Mouse (Mus musculus) lung, embryonic 16.5 days (tissue): ENCODE measurements at regions not wholly inside any gene's neighbourhood (a gene's known extent, or its start where the extent isn't known, plus 50 kb on each side); places are given as distances from the start of the nearest gene placed in this dataset.
A peak's percentile ranks its signal among the peaks of the same experiment; 100 is the strongest.

Source experiments
- ATAC-seq: fragments of 200-750 bp; cut with Nextera tagmentation; 2 replicates; pipeline ENCODE4 v1.8.0; 2017; ENCODE audit warnings: low read depth, mild to moderate bottlenecking, moderate library complexity
- H3K27ac ChIP-seq: fragments of 300-500 bp; sonication (generic); 2 replicates; pipeline ENCODE4 v1.5.1; 2014; ENCODE audit warnings: mild to moderate bottlenecking, control low read depth, low read length
- H3K27me3 ChIP-seq: fragments of 300-500 bp; sonication (generic); 2 replicates; pipeline ENCODE4 v1.6.1; 2014; ENCODE audit warnings: low read depth, low read length, mixed read lengths; ENCODE audit not compliant: control insufficient read depth, insufficient read depth
- H3K36me3 ChIP-seq: fragments of 300-500 bp; sonication (generic); 2 replicates; pipeline ENCODE4 v1.6.1; 2014; ENCODE audit warnings: low read length; ENCODE audit not compliant: control insufficient read depth, insufficient read depth
- H3K4me1 ChIP-seq: fragments of 300-500 bp; sonication (generic); replicated peaks from 2 replicates; pipeline ENCODE4 v1.6.1; 2014; ENCODE audit warnings: low read length, mixed read lengths; ENCODE audit not compliant: control insufficient read depth, insufficient read depth
- H3K4me2 ChIP-seq: fragments of 300-500 bp; sonication (generic); 2 replicates; pipeline ENCODE4 v1.6.1; 2014; ENCODE audit warnings: low read depth, low read length, control low read depth
- H3K4me3 ChIP-seq: fragments of 300-500 bp; sonication (generic); 2 replicates; pipeline ENCODE4 v1.5.1; 2014; ENCODE audit warnings: mild to moderate bottlenecking, low read length, control low read depth
- H3K9ac ChIP-seq: fragments of 300-500 bp; sonication (generic); 2 replicates; pipeline ENCODE4 v1.6.1; 2014; ENCODE audit warnings: low read length, control low read depth
- H3K9me3 ChIP-seq: fragments of 300-500 bp; sonication (generic); 2 replicates; pipeline ENCODE4 v1.6.1; 2016; ENCODE audit warnings: low read length; ENCODE audit not compliant: control insufficient read depth
- WGBS: fragments of 180-500 bp; shearing (Covaris S2); extraction: QIAGEN DNeasy Blood & Tissue Kit; methylation state at CpG from one replicate; pipeline ENCODE4 v1.1.7; 2014; 5-methylcytosine and 5-hydroxymethylcytosine counted together

DNA sequence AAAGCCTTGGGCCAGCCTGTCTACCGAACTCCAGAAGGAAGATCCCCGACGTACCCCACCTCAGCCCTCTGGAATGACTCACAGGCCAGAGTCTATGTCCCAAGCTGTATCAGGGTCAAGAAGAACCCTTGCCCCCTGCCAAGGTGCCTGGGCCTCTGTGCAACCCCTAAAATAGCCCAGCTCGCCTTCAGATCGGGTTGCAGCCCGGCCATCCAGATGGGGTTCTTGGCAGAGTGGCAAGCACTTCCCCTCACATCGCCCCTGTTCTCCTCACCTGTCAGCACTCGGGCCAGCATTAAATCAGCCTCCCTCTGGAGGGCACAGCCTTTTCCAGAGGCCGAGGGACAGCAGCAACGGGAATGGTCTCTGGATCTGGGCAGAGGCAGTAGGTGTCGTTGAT, 83.2 kb upstream of the Wnt4 start:
- WGBS = 76% methylated on average over 11 of the region's 11 CpGs
- Histone ChIP-seq H3K36me3 (no peaks in the 10 kb centered on the region), H3K27me3 (no peaks in the 10 kb centered on the region), H3K4me2 (no peak overlapping the region), H3K9ac (no peak overlapping the region), H3K4me1 (no peaks in the 10 kb centered on the region), H3K9me3 (no peaks in the 10 kb centered on the region), H3K27ac (no peak overlapping the region), H3K4me3 (no peak overlapping the region)
- ATAC-seq = no peak

- Histone ChIP-seq H3K9me3 (no peaks in the 10 kb centered on the region), H3K4me2 (no peak overlapping the region), H3K4me3 (no peak overlapping the region), H3K9ac (no peak overlapping the region), H3K27ac (no peak overlapping the region), H3K27me3 (no peaks in the 10 kb centered on the region), H3K36me3 (no peaks in the 10 kb centered on the region), H3K4me1 (no peaks in the 10 kb centered on the region)
- ATAC-seq = no peak
- WGBS = 76% methylated on average over 10 of the region's 10 CpGs
Observed at GRCm38 (mm10) chr4:137190625-137191024, 86.7 kb upstream of the Wnt4 start.

DNA sequence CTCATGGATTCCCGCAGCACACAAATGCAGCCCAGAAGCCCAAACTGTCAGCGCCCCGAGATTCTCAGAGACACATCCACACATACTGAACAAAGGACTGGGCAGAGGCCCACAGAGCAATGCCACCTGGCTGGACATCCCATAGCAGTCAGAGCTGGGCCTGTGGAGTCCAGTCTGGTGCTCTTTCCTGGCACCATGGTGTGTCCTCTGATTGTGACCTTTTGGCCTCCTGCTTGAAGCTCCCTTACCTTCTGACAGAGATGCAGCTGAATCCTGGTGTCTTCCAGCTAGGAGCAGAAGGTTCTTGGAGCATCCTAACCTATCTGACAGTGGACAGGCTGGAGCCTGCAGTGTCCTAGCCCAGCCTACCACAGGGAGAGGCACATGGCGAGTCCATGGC, 87.5 kb upstream of the Wnt4 start:
- H3K4me1 ChIP-seq = peaks cover 1% of the 10 kb centered on the region
- H3K9me3 ChIP-seq = no peaks in the 10 kb centered on the region
- WGBS = 87% methylated on average over 4 of the region's 4 CpGs
- no peak overlapping the region for H3K9ac ChIP-seq
- H3K4me3 ChIP-seq = no peak overlapping the region
- H3K36me3 ChIP-seq = no peaks in the 10 kb centered on the region
- no peak overlapping the region for H3K27ac ChIP-seq
- no peak overlapping the region for H3K4me2 ChIP-seq
- no peaks in the 10 kb centered on the region for H3K27me3 ChIP-seq
- no peak for ATAC-seq

DNA sequence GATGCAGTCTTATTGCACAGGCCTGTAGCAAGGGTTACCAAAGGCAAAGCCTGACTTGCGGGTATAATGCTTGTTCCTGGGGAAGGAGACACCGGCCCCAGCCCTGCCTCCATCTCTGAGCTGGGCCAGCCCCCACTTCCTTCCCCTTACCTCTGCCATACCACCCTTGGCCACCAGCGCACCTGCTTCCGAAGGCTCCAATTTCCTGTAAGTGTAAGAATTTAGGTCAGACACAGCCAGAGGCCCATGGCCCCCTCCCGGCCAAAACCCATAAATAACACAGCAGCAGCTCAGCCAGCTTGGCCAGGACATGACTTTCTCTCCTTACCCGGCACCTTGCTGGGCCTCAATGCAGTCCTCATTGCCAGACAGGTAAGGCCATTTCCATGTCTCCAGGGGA, 88.2 kb upstream of the Wnt4 start:
- H3K27me3 ChIP-seq = no peaks in the 10 kb centered on the region
- H3K9me3 ChIP-seq = no peaks in the 10 kb centered on the region
- H3K4me1 ChIP-seq = peaks cover 9% of the 10 kb centered on the region
- no peak overlapping the region for H3K9ac ChIP-seq
- no peak for ATAC-seq
- no peak overlapping the region for H3K4me2 ChIP-seq
- WGBS = 56% methylated on average over 6 of the region's 6 CpGs
- no peaks in the 10 kb centered on the region for H3K36me3 ChIP-seq
- H3K4me3 ChIP-seq = no peak overlapping the region
- no peak overlapping the region for H3K27ac ChIP-seq

GRCm38 (mm10) chr4:137187592-137187991, 89.7 kb upstream of the Wnt4 start:
- no peak for ATAC-seq

DNA sequence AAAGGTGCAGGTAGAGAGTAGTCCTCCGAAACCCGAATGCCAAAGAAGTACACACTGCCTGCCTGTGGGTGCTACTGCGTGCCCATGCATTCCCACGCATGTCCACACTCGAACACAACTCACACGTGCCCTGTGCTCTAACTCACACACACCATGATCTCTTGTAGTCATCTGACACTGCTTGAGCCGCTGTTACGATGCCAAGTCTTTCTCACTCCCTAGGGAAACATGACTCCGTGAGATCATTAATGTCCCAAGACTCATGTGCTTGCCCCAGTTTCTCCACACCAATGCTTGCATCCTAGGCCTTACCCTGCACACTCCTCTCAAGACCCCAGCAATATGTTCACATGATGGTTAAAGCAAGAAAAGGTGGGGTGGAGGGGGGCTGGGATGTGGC, 90.2 kb upstream of the Wnt4 start:
- 87% methylated on average over 9 of the region's 9 CpGs for WGBS
- Histone ChIP-seq H3K27me3 (no peaks in the 10 kb centered on the region), H3K4me1 (peaks cover 27% of the 10 kb centered on the region), H3K9ac (no peak overlapping the region), H3K4me2 (no peak overlapping the region), H3K4me3 (no peak overlapping the region), H3K9me3 (no peaks in the 10 kb centered on the region), H3K36me3 (no peaks in the 10 kb centered on the region), H3K27ac (no peak overlapping the region)
- no peak for ATAC-seq

More at GRCm38 (mm10) chr4:137187592-137187991, 89.7 kb upstream of the Wnt4 start:
- Histone ChIP-seq H3K4me1 (peaks cover 23% of the 10 kb centered on the region), H3K4me3 (no peak overlapping the region), H3K27ac (no peak overlapping the region), H3K9me3 (no peaks in the 10 kb centered on the region), H3K27me3 (no peaks in the 10 kb centered on the region), H3K36me3 (no peaks in the 10 kb centered on the region), H3K9ac (no peak overlapping the region), H3K4me2 (no peak overlapping the region)
- 69% methylated on average over 3 of the region's 3 CpGs for WGBS

DNA sequence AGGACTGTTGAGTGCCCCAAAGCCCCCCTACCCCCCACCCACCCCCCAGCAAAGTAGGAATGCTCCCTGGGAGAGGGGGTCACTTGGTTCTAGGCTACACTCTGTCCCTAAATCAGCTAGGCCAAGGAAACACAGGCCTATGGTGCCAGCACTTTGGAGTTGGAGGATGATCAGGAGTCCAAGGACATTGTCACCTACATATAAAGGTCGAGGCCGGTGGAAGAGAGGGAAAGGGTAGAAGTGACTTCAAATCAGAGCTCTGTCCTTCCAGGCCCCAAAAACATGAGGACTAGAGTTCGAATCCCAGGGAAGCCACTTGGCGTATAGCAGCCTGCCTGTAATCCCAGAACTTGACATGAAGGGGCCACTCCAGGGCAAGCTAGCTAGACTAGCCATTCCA, 92.3 kb upstream of the Wnt4 start:
- H3K9me3 ChIP-seq = no peaks in the 10 kb centered on the region
- no peak overlapping the region for H3K4me2 ChIP-seq
- no peak for ATAC-seq
- H3K9ac ChIP-seq = no peak overlapping the region
- H3K36me3 ChIP-seq = no peaks in the 10 kb centered on the region
- 87% methylated on average over 4 of the region's 4 CpGs for WGBS
- no peaks in the 10 kb centered on the region for H3K27me3 ChIP-seq
- peaks cover 27% of the 10 kb centered on the region for H3K4me1 ChIP-seq
- H3K27ac ChIP-seq = no peak overlapping the region
- no peak overlapping the region for H3K4me3 ChIP-seq

- peaks cover 31% of the 10 kb centered on the region for H3K4me1 ChIP-seq
- H3K27ac ChIP-seq = no peak overlapping the region
- no peaks in the 10 kb centered on the region for H3K9me3 ChIP-seq
- no peaks in the 10 kb centered on the region for H3K27me3 ChIP-seq
- no peaks in the 10 kb centered on the region for H3K36me3 ChIP-seq
- no peak overlapping the region for H3K9ac ChIP-seq
- no peak overlapping the region for H3K4me3 ChIP-seq
- H3K4me2 ChIP-seq = no peak overlapping the region
- WGBS = 27% methylated on average over 10 of the region's 10 CpGs
- peak; percentile 75 for ATAC-seq
Observed at GRCm38 (mm10) chr4:137183181-137183850, 94.0 kb upstream of the Wnt4 start.

GRCm38 (mm10) chr4:137182547-137182946, 94.7 kb upstream of the Wnt4 start:
- no peak for ATAC-seq
- Histone ChIP-seq H3K27ac (peak overlapping the region; percentile 33; the same call in 1 of the 2 replicates), H3K4me2 (no peak overlapping the region), H3K27me3 (no peaks in the 10 kb centered on the region), H3K4me1 (peaks cover 31% of the 10 kb centered on the region), H3K9ac (0 out of 2 replicates have a peak overlapping the region, but pooled peaks have one; percentile 11), H3K36me3 (no peaks in the 10 kb centered on the region), H3K4me3 (no peak overlapping the region), H3K9me3 (no peaks in the 10 kb centered on the region)
- 55% methylated on average over 14 of the region's 14 CpGs for WGBS

DNA sequence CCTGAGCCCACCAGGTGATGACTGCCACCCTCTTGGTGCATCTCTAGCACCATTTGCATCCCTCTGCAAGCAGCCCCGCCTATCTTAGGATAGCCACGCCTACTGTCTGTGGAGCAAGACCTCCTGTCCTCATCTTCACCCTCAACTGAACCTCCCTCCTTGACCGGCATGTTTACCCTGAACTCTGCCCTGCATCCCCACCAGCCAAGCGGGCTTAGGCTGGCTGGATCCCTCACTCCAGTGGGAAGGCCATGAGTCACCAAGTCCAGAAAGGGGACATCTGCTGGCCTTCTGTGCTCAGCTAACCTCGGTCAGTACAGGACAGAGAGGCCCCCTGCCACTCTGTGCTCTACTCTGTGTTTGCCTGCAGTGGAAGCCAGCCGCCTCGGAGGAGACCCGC, 96.0 kb upstream of the Wnt4 start:
- peaks cover 31% of the 10 kb centered on the region for H3K4me1 ChIP-seq
- H3K27ac ChIP-seq = no peak overlapping the region
- H3K27me3 ChIP-seq = no peaks in the 10 kb centered on the region
- H3K4me3 ChIP-seq = no peak overlapping the region
- ATAC-seq = no peak
- H3K9ac ChIP-seq = no peak overlapping the region
- WGBS = 42% methylated on average over 8 of the region's 8 CpGs
- H3K9me3 ChIP-seq = no peaks in the 10 kb centered on the region
- H3K36me3 ChIP-seq = no peaks in the 10 kb centered on the region
- no peak overlapping the region for H3K4me2 ChIP-seq
